Mouse (Mus musculus) common myeloid progenitor, adult 5-6 weeks (primary cell): Measurements from ENCODE around the gene Ski. TPM values are rescaled to one million over a fixed set of nuclear protein-coding genes. Genes with fewer than 3 reads are reported as not detected.

Experiments
- ATAC-seq: replicated peaks from 2 replicates; pipeline ENCODE4 v1.8.0; 2016; ENCODE audit warnings: low read depth, mild to moderate bottlenecking, moderate TSS enrichment, inconsistent platforms; ENCODE audit not compliant: poor library complexity, severe bottlenecking
- total RNA-seq: library from RNA; stranded (forward); fragments of 200-1000, 187-1606 nt; gene quantifications from 2 replicates; pipeline ENCODE4 v1.2.3, GENCODE M21; 2017

Gene Ski
- total RNA-seq, 1 experiment from 2014 or later = 9.9 TPM

GRCm38 (mm10) chr4:155235311-155236119, 13.1 kb upstream of the Ski start:
- peak; percentile 61 for ATAC-seq

- ATAC-seq = peak; percentile 68
Measured at GRCm38 (mm10) chr4:155234371-155235310, 12.2 kb upstream of the Ski start.

- ATAC-seq = peak; percentile 7; the same call in 1 of the 2 replicates
Measured at GRCm38 (mm10) chr4:155233878-155234277, 11.5 kb upstream of the Ski start.

GRCm38 (mm10) chr4:155228461-155228860, 6.1 kb upstream of the Ski start:
- no peak for ATAC-seq

GRCm38 (mm10) chr4:155227986-155228385, 5.6 kb upstream of the Ski start:
- ATAC-seq = no peak

GRCm38 (mm10) chr4:155225918-155226317, 3.5 kb upstream of the Ski start:
- ATAC-seq = no peak

GRCm38 (mm10) chr4:155223594-155224528, 1.5 kb upstream of the Ski start:
- 0 out of 2 replicates have a peak, but pooled peaks have one; percentile 1 for ATAC-seq

- ATAC-seq = peak; percentile 79
Measured at GRCm38 (mm10) chr4:155222841-155223593, 625 bp upstream of the Ski start.

GRCm38 (mm10) chr4:155221599-155222551, 517 bp downstream of the Ski start:
- ATAC-seq = peak; percentile 6; the same call in 1 of the 2 replicates

GRCm38 (mm10) chr4:155221106-155221505, 1.3 kb downstream of the Ski start:
- ATAC-seq = no peak

GRCm38 (mm10) chr4:155220213-155221100, 1.9 kb downstream of the Ski start:
- no peak for ATAC-seq

GRCm38 (mm10) chr4:155219271-155220212, 2.9 kb downstream of the Ski start:
- no peak for ATAC-seq

- ATAC-seq = no peak
Measured at GRCm38 (mm10) chr4:155218104-155218732, 4.2 kb downstream of the Ski start.

GRCm38 (mm10) chr4:155217241-155218103, 4.9 kb downstream of the Ski start:
- ATAC-seq = peak; percentile 62
